Mouse (Mus musculus): ENCODE measurements at regions not wholly inside any gene's neighbourhood (a gene's known extent, or its start where the extent isn't known, plus 50 kb on each side); places are given as distances from the start of the nearest gene placed in this dataset.

DNA sequence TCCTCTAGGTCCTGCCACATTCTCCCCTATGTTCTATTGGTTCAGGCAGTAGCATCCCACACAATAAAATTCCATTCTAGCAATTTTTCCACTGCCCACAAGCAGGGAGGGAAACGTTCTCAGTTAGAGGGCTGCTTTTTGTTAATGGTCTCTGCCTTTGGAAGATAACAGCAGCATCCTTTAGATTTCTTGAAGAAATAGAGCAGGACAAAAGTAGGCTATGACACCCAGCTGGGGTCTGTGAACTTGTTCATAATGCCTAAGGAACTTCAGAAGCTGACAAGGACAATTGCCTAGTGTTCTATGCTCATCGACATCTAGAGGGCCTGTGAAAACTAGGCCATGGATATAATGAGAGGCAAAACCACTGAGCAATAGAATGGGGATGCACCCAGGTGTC is 174.2 kb upstream of the Ercc4 start:
- TF ChIP-seq CTCF (conservative IDR thresholded peaks at IDR 0.05; ENCODE audit: insufficient read depth, insufficient read length, low read depth, low read length): no peak
- no peak for TF ChIP-seq POLR2A (IDR thresholded peaks at IDR 0.05; ENCODE audit: low read depth, low read length)
